Mouse (Mus musculus) effector memory CD4-positive, alpha-beta T cell, adult 5 months (primary cell): ENCODE results near the gene Olfr1466. TPM values are rescaled to one million over a fixed set of nuclear protein-coding genes. Genes with fewer than 3 reads are reported as not detected.

Experiments used
- polyA plus RNA-seq: library from polyadenylated mRNA; unstranded; fragments of 100-300 nt; shearing (Covaris generic); gene quantifications from one replicate; pipeline ENCODE4 v1.2.1, GENCODE M21; 2017

Olfr1466 gene
- not detected for polyA plus RNA-seq

DNA sequence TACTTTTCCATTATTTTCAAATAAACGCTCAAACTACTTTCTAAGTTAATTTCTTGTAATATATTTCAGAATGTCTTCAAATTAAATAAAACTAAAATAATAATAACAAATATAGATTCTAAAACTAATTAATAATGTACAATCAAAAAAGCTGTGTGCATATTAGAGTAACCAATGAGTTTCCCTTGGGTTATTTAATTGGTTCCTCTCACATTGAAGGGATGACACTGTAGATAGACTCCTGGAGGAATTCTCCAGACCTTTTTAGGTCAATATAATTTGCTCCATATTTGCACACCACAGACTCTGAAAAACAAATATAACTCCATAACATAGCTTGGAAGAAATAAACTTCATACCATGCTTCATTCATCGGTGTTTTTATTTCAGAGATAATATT lies at the start of gene Olfr1466:
TSS of gene Olfr1466 (plus strand) at position 301 of the 400 bp plus-strand sequence.

GRCm38 (mm10) chr19:13315441-13315840 lies 23.2 kb upstream of the Olfr1466 start, which contains the start of gene Olfr1465:
Gene Olfr1465, minus strand, starts transcription at chr19:13315541.

GRCm38 (mm10) chr19:13361936-13362335 lies 23.3 kb downstream of the Olfr1466 start, which contains the start of gene Olfr1467:
Gene Olfr1467, plus strand, starts transcription at chr19:13362236.

Other genes with a start within 250 kb of the Olfr1466 start
- 0.15 TPM for gene Olfr1457, start 241.0 kb upstream of the Olfr1466 start, polyA plus RNA-seq
- not detected for gene Olfr1458, start 232.1 kb upstream of the Olfr1466 start, polyA plus RNA-seq
- not detected for gene Olfr1459, start 189.3 kb upstream of the Olfr1466 start, polyA plus RNA-seq
- gene Olfr1461, start 175.9 kb upstream of the Olfr1466 start, polyA plus RNA-seq: not detected
- not detected for gene Olfr1462, start 153.1 kb upstream of the Olfr1466 start, polyA plus RNA-seq
- gene Olfr1463, start 107.5 kb upstream of the Olfr1466 start, polyA plus RNA-seq: not detected
- not detected for gene Olfr1465, start 23.3 kb upstream of the Olfr1466 start, polyA plus RNA-seq
- gene Olfr1467, start 23.4 kb downstream of the Olfr1466 start, polyA plus RNA-seq: 0.14 TPM
- 0.26 TPM for gene Olfr1469, start 69.0 kb downstream of the Olfr1466 start, polyA plus RNA-seq
- not detected for gene Olfr1471, start 104.5 kb downstream of the Olfr1466 start, polyA plus RNA-seq
- 0.27 TPM for gene Olfr1472, start 117.2 kb downstream of the Olfr1466 start, polyA plus RNA-seq
- not detected for gene Olfr1474, start 130.7 kb downstream of the Olfr1466 start, polyA plus RNA-seq
- gene Olfr1475, start 141.3 kb downstream of the Olfr1466 start, polyA plus RNA-seq: not detected
- gene Olfr1477, start 161.7 kb downstream of the Olfr1466 start, polyA plus RNA-seq: not detected
- gene Olfr1480, start 189.1 kb downstream of the Olfr1466 start, polyA plus RNA-seq: not detected
- not detected for gene Olfr1484, start 244.6 kb downstream of the Olfr1466 start, polyA plus RNA-seq